Mouse (Mus musculus) ES-E14 (cell line): ENCODE data around the gene Ganab.

Experiments
- CHD2 ChIP-seq: IDR thresholded peaks from 2 replicates; pipeline ENCODE4 v1.6.1; 2014; ENCODE audit warnings: mild to moderate bottlenecking, low read depth, low read length, inconsistent platforms
- HCFC1 ChIP-seq: IDR thresholded peaks from 2 replicates; pipeline ENCODE4 v1.6.1; 2012; ENCODE audit warnings: low read length, inconsistent platforms, borderline replicate concordance; ENCODE audit not compliant: insufficient read depth
- MAFK ChIP-seq: IDR thresholded peaks from 2 replicates; pipeline ENCODE4 v1.6.1; 2014; ENCODE audit warnings: mild to moderate bottlenecking, low read depth, low read length, inconsistent platforms; ENCODE audit not compliant: insufficient read depth

DNA sequence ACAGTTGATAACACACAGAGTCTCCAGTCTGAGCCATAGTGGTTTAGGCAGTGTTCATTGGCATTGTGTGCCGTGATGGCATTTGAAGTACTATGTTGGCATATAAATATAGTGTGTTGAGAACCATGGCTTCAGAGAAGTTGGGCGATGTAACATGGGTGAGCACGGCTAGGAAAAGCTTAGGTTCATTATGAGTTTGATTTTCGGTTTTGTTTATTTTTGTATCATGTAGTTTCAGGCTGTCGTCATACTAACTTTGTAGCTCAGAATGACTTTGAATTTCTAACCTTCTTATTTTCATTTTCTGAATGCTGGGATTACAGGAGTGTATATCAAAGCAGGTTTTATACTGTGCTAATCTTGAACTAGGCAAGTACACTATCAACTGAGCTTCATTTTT lies 5.5 kb downstream of the Ganab start:
- TF ChIP-seq HCFC1, result no peak
- no peak for TF ChIP-seq MAFK
- TF ChIP-seq CHD2, result no peak
